Comparison of ENCODE assay signal across 9 mouse cellular contexts in the genomic region with DNA sequence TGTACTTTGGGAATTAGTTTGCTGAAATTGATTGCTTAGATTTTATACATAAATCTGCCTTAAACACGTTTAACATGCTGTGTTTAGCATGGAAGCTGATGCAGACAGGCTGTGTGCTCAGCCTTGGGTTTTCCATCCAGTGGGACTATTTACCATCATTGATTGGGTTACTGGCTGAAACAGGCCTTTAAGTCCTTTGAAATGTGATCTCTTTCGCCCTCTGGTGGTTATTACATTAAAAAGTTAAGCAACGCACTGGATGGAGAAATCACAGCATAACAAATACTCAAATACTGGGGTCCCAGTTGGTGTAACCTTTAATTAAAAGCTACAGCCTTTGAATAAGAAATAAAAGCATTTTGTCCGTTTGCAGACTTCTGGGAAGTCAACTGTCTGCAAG.
DNase-seq lines count a peak whose midpoint lies in the region; ATAC-seq and TF ChIP-seq lines count a peak whose summit lies in the region.
"Had no signal": no experiment of that assay in that cellular context is flagged by ENCODE, and none has a peak within 500 bp of the region (broad histone marks: within the 10 kb centered on the region; RNA-seq: fewer than 3 reads in every experiment).

No protein-coding gene starts in this region.

- H3K4me2 ChIP-seq in liver, embryonic 14.5 days (ENCODE audit: low read depth), result no peak overlapping the region
- H3K4me2 ChIP-seq in heart, embryonic 11.5 days, result no peak overlapping the region
- H3K4me2 ChIP-seq: heart, embryonic 15.5 days had no signal

- no peak overlapping the region for H3K9ac ChIP-seq in liver, embryonic 14.5 days (replicated peaks)
- no peak overlapping the region for H3K9ac ChIP-seq in heart, embryonic 11.5 days (ENCODE audit: low read depth, low read length)
- H3K9ac ChIP-seq: heart, embryonic 15.5 days had no signal

- no peaks in the 10 kb centered on the region for H3K9me3 ChIP-seq in liver, embryonic 14.5 days (ENCODE audit: control insufficient read depth, low read length)
- no peaks in the 10 kb centered on the region for H3K9me3 ChIP-seq in heart, embryonic 11.5 days (replicated peaks; ENCODE audit: control insufficient read depth, low read length)
- H3K9me3 ChIP-seq: heart, embryonic 15.5 days had no signal

- no peaks in the 10 kb centered on the region for H3K4me1 ChIP-seq in liver, embryonic 14.5 days (replicated peaks; ENCODE audit: control insufficient read depth in 2 of 2, insufficient read depth in 2 of 2, low read length in 1 of 2)
- no peaks in the 10 kb centered on the region for H3K4me1 ChIP-seq in heart, embryonic 11.5 days (ENCODE audit: control insufficient read depth, insufficient read depth, low read length)

- TF ChIP-seq EP300 in liver, embryonic 14.5 days (IDR thresholded peaks at IDR 0.05; ENCODE audit: low read depth), result no peak

- no peak overlapping the region for H3K27ac ChIP-seq in layer of hippocampus, adult 2 months
- H3K27ac ChIP-seq in liver, embryonic 14.5 days, result no peak overlapping the region
- no peak overlapping the region for H3K27ac ChIP-seq in heart, embryonic 11.5 days (ENCODE audit: low read depth, low read length)
- H3K27ac ChIP-seq: heart, embryonic 15.5 days had no signal

- 3% methylated on average over 4 of the region's 4 CpGs for WGBS in liver, embryonic 14.5 days (ENCODE audit: insufficient replicate concordance)
- WGBS in heart, embryonic 11.5 days (ENCODE audit: insufficient replicate concordance), result 13% methylated on average over 4 of the region's 4 CpGs

- no peaks in the 10 kb centered on the region for H3K27me3 ChIP-seq in liver, embryonic 14.5 days (ENCODE audit: control insufficient read depth, insufficient read depth, low read length)
- no peaks in the 10 kb centered on the region for H3K27me3 ChIP-seq in heart, embryonic 11.5 days (ENCODE audit: control insufficient read depth, insufficient read depth, low read length)
- H3K27me3 ChIP-seq: heart, embryonic 15.5 days had no signal

- peak; percentile 81 for TF ChIP-seq CTCF in layer of hippocampus, adult 2 months (conservative IDR thresholded peaks at IDR 0.05)
- peak; percentile 43 for TF ChIP-seq CTCF in brain, embryonic 14.5 days (IDR thresholded peaks at IDR 0.05; ENCODE audit: borderline replicate concordance, extremely low read depth, insufficient read depth, insufficient read length)
- TF ChIP-seq CTCF in liver, embryonic 14.5 days (IDR thresholded peaks at IDR 0.05; ENCODE audit: low read depth), result peak; percentile 41; the same call in 1 of the 2 replicates

- H3K36me3 ChIP-seq in liver, embryonic 14.5 days (replicated peaks; ENCODE audit: control insufficient read depth, insufficient read depth, low read depth), result no peaks in the 10 kb centered on the region
- no peaks in the 10 kb centered on the region for H3K36me3 ChIP-seq in heart, embryonic 11.5 days (ENCODE audit: control insufficient read depth, insufficient read depth, low read length)
- H3K36me3 ChIP-seq: heart, embryonic 15.5 days had no signal

- DNase-seq in adrenal gland, adult 2 months, result peak; percentile 2
- no peak for DNase-seq in adrenal gland, postnatal 4 days (ENCODE audit: low spot score in 2 of 2)
- no peak for DNase-seq in layer of hippocampus, adult 2 months (ENCODE audit: low spot score in 2 of 2)
- DNase-seq in layer of hippocampus, adult 8-10 months (ENCODE audit: low spot score in 2 of 2), result no peak
- DNase-seq in brain, embryonic 14.5 days (ENCODE audit: low read depth), result peak; percentile 86
- DNase-seq in liver, embryonic 14.5 days (ENCODE audit: low read depth in 3 of 3, low spot score in 3 of 3), result peak in 2 of 3 experiments; percentile 10 to 16
- DNase-seq in testis, postnatal 14 days (ENCODE audit: low spot score), result no peak

- no peak overlapping the region for H3K4me3 ChIP-seq in layer of hippocampus, adult 2 months
- no peak overlapping the region for H3K4me3 ChIP-seq in liver, embryonic 14.5 days (ENCODE audit: insufficient read depth in 1 of 2, low read depth in 2 of 2, low read length in 2 of 2)
- H3K4me3 ChIP-seq in heart, embryonic 11.5 days (ENCODE audit: low read depth, low read length), result no peak overlapping the region
- H3K4me3 ChIP-seq: heart, embryonic 15.5 days had no signal

- no peak; the same call in 1 of the 2 replicates for ATAC-seq in liver, embryonic 14.5 days (ENCODE audit: insufficient read depth)
- ATAC-seq in heart, embryonic 11.5 days (replicated peaks; ENCODE audit: insufficient number of reproducible peaks, low FRiP score, low TSS enrichment), result no peak

- TF ChIP-seq POLR2A in brain, embryonic 14.5 days (IDR thresholded peaks at IDR 0.05; ENCODE audit: borderline replicate concordance, extremely low read depth, insufficient read depth, insufficient read length, poor library complexity, severe bottlenecking), result no peak

Comparison
In these comparisons a context has a peak if more than half of its experiments do, and no peak if none do; other contexts are left out.
1. DNase-seq: peak in adrenal gland, adult 2 months (single experiment), brain, embryonic 14.5 days (single experiment) and liver, embryonic 14.5 days (2 of 3); none in adrenal gland, postnatal 4 days (0 of 2), layer of hippocampus, adult 2 months (0 of 2), layer of hippocampus, adult 8-10 months (0 of 2) and testis, postnatal 14 days (single experiment).
2. Peak in every context shown above with its lines, with median percentiles within 50 percentile points of each other: CTCF ChIP-seq.